Mouse (Mus musculus) adrenal gland, postnatal 14 days (tissue): Measurements from ENCODE around the gene C130050O18Rik. TPM values are rescaled to one million over a fixed set of nuclear protein-coding genes. Genes with fewer than 3 reads are reported as not detected.

Experiments used
- DNase-seq: peaks from one replicate; pipeline ENCODE4 v3.0.0; 2021; ENCODE audit warnings: mixed read lengths
- total RNA-seq: library from RNA; stranded (reverse); gene quantifications from 2 replicates; pipeline ENCODE4 v1.2.3, GENCODE M21; 2021

C130050O18Rik gene
- total RNA-seq, 1 experiment from 2014 or later, result 0.30 TPM

DNA sequence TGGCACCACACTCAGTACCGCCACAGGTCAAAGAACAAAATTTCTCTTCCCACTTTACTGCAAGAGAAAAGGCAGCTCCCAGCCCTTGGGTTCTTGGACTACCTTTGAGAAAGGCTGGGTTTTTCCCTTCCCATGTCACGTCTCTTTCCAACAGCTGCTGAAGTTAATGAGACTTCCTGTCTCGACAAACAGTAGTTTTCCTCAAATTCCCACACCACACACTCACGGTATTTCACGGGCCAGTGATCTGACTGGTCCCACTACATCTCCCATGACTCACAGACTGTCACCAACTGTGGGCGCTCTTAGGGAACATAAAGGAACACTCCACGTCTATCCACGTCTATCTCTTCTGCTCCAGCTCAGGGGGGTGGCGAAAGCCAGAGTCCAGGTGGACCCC is 20.1 kb downstream of the C130050O18Rik start:
- no peak for DNase-seq

DNA sequence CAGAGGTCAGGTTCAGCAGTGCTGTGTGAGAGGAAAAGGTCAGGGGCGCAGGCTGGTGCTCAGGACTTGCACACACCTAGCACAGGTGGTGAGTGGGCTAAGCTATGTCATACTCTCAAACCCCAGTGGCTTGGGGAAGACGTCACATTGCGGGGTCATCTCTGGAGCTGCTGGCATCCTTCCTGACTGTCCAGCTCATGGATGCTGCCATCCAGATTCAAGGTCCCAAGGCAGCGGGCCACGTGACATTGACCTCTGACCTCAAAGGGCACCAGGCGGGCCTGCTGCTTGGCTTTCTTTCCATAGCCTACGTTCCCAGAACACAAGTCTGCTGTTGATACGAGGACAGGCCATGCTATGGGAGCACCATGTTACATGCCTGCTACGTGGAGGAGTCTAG is 21.9 kb downstream of the C130050O18Rik start:
- DNase-seq, result no peak

DNA sequence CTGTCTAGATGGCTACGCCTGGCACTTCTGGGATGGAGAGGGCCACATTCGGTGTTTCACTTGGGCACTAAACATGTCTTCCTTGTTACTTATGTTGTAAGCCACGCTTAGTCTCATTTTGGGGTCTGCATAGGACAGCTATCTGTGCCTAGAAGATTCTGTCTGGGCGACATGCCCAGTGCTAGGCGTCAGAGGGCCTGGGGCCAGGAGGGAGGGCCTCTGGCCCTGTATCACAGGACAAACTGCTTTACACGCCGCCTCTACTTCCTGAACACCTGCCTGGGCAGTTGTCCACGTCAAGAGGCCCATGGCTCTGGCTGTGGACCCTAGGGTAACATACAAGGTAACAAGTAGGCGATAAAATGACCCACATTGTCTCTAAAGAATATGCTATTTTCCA is 22.9 kb downstream of the C130050O18Rik start:
- DNase-seq, result no peak

DNA sequence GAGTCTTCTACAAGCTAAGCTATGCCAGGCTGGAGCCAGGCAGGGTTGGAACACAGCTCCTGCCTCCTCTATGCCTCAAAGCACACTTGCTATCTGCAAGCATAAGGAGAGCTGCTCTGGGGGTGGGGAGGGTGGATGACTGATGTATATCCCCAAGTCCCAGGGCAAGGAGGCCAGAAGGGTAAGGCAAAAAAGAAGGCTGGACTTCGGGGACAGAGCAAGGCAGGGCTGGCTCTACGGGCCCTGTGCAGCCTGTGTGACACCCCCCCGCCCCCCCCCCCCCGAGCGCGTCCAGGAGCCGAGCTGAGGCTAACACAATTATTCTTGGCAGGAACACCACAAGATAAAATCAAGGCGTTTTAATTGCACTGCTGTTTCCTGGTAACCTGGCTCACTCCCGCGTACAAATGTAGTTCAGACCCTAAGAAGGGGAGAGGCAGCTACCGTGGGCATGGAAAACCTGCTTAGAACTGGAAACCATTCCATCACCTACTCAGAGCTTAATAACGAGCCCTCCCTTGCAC is 24.8 kb downstream of the C130050O18Rik start:
- DNase-seq, result no peak

DNA sequence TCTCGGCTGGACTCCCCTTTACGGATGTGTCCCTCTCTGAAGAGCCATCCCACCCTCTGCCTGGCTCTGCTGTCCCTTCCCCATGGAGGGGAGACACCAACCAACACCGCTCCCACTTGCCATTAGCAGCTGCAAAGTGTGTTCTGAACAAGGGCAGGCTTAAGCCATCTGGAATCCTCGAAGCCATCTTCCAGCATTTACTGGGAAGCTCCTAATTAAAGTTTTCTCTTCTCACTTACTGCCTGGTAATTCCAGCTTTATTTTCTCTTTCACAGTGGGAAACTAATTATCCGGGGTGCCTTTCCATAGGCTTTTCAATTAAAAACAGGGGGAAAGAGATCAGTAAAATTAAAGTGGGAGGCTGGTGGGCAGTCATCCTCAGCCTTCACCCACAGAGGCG is 27.3 kb downstream of the C130050O18Rik start:
- DNase-seq, result no peak

DNA sequence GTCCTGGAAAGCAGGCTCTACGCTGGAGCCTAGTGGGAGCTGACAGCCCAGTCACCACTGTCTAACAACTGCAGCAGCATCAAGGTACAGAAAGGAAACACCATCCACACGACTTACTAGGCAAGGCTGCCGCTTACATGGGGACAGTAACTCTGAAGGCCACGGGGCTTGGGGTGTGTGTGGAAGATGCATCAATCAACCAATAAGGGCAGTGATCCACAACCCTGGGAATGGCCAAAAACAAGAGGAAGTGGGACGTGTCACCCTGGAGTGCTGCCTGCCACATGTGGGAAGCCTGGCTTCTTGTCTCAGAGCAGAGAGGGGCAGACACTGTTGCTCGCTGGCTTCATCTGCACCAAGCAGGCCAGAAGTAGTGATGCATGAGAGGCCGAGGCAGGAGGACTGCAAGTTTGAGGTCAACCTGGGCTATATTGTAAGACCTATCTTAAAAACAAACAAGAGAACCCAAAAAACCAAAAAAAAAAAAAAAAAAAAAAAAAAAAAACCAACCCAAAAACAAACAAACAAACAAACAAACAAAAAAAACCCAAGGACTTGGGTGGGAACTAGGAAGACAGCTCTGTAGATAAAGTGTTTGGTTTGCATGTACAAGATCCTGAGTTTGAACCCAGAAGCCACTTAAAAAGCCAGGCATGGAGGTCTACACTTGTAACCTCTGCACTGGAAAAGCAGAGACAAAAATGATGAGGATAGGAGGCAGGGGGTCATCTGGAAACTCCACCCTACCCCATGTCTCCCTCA is 27.8 kb downstream of the C130050O18Rik start:
- DNase-seq, result no peak

DNA sequence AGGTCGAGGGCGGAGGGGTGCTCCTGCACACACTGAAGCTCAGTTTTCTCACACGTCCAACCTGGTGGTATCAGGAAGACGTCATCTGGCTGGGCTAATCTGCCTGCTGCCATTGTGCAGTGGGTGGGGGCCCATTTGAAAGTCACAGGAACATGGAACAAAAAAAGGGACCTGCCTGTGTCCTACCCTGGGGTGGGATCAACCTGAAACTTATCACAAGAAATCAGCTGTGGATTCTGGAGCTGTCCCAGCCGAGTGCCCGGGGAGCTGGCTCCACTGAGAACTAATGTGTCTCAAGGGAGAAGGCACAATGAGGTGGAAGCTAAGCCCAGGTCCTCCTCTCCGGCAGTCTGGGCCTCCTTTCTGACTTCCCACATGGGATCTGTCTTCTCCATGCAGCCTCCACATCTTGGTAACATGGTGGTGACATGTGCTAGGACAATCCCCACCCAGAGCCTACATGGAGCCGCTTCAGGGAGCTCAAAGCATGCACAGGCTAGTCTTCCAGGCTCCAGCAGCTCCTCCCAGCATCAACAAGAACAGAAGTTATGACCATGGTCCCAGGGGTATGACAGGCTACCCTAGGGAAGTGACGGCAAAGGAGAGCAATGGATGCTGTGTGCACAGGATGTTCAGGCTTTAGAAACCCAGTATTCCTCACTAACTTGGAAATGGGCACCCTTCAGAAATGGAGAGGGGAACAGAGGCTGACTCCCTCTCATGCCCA is 28.9 kb downstream of the C130050O18Rik start:
- DNase-seq, result no peak

DNA sequence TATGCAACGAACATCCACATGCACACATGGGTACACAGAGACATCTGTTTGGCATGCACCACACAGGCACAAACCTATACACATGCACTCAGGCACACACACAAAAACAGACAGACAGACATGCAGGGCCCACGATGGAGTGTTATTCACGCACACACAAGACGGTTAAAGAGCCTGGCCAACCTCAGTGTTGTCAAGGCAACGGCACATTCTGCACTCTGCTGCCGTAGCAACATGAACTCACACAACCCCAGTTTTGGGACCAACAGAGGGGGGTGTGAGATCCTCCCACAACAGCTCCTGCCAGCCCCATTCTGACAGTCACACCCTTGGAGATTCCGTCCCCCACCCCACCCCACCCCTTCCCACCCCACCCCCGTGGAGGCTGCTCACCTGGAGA is 29.9 kb downstream of the C130050O18Rik start:
- peak; percentile 36 for DNase-seq

DNA sequence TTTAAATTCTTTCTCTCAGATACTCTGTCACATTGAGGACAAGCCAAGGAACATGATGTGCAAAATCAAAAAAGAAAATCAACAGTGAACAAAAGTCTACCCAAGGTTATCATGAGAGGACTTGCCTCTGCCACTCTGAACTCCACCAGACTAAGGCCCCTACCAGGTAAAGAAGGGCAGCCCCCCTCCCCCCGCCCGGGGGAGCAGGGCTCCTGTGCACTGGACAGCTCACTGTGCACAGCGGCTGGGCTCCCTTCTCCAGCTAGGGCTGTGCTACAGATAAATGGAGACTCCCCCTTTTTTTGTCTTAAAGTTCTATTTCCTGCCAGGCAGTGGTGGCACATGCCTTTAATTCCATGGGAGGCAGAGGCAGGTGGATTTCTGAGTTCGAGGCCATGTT is 32.7 kb downstream of the C130050O18Rik start:
- DNase-seq, result no peak

DNA sequence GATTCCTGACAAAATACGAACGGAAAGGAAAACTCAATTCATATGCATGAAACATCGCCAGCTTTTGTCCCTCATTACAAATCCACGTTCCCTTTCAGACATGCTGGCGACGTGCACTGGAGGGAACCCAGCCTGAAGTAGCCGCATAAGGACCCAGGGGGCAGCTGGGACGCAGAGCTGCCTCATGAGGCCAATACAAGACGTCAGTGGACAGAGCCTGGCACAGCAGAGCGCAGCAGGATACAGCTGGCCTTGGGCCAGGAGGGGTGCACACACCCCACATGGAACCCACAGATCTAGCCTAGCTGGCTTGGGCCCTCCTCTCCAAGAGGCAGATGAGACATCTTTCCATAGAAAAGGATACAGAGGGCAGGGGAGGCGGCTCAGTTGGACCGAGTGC is 33.4 kb downstream of the C130050O18Rik start:
- no peak for DNase-seq

DNA sequence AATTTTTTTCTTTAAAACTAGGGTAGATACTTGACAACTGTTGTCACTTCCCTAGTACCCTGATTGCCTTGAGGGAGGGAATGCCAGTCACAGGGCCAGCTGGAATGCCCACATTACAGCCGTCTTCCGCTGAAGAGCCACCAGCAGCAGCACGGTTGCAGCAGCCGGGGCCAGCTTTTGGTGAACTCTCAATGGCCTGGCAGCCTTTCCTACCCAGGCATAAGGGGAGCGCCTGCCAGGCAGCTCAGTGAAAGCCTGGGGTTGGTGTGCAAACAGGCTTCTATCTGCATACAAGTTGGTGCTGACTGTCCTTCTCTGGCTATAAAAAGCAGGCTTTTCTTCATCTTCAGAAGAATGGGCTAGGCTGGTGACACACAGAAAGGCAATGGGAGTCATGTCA is 35.4 kb downstream of the C130050O18Rik start:
- DNase-seq, result no peak

DNA sequence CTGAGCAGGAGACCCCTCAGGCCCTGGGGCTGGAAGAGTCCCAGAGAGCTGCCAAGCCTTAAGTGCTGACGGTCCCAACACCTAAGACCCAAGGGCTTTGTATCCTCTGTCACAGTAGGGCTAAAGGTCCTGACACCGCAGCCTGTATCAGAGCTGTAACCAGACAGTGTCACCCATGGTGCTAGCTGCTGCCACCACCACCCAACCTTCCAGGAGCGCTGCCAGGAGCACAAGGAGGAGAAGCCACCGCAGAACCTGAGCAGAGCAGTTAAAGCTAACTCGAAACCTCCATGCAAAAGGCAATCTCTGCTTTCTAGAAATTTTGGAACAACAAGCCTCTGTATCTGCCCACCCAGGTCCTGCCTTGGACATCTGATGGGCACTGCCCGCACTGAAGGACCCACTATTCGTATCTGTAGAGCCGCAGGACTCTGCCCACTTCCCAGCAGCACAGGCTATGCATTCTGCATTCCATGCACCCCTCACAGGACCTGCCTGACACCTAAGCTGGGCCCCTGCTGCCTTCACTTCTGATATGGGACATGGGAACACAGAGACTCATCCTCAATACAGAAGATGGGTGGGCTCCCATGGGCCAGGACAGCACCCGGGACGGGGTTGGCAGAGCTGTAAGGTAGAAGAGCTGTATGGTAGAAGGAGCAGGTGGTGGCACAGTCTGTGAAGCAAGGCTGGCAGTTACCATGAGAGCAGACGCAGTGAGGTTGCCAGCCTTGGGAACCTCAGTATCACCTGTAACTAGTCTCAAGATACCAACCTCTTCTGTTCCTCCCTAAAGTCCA is 36.0 kb downstream of the C130050O18Rik start:
- no peak for DNase-seq

DNA sequence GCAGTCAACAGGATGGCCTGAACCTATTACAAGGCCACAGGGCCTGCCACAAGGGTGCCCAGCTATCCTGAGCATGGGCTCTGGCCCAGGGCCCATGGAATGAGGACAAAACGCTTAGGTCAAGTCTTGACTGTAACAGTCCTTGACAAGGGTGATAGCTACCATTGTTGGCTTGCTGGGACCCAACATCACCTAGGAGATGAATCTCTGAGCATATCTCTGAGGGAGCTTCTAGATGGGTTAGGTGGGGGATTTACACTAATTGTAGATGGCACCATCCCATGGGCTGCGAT is 36.6 kb downstream of the C130050O18Rik start:
- DNase-seq, result no peak

DNA sequence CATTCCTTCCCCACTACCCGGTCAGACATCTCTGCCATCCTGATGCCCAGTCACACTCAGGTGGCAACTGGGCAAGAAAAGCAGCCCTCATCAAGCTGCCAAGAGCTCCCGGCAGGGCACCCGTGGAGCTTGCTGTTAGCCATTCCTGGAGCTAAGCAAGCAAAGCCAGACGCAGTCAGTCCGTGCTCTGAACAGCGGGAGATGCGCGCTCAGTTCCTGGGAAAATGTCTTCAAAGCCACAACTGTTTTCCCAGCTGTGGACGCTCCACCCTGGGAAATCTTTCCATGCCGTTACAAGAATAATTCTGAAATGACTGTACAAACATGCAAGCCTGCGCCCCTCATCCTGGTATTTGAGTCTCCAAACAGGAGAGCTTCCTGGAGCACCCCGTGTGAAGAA is 37.3 kb downstream of the C130050O18Rik start:
- DNase-seq, result no peak

DNA sequence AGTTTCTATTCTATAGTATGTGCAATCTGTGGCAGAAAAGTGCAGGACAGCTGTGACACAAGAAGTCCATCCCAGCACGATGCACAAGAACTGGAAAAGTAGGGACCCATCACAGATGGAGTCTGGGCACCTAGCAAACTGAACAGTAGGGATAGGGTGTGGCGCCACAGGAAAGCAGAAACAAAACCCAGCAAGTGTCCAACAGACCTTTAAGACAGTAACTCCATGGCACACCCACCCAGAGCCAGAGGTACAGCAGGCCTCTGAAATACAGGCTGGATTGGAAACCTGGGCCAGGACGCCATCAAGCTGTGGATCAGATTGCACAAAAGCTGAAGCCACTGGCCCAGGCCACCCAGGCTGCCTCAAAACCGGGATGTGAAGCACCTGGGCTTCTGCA is 37.9 kb downstream of the C130050O18Rik start:
- no peak for DNase-seq

DNA sequence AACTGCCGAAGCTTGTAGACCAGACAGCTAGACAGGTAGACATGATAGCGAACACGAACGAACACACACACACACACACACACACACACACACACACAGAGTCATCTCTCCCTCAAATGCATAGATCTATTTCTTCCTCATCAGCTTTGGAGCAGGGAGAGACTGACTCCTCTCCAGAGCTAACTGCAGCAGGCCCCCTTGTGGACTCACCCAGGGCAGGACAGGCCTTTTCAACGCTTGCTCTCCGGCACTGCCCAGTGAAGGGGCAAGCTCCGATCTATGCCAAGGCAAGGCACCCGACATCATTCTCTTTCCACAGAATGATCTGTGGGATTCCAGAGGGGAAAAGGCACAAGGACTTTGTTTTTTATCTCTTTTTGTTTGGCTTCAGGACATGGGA is 40.2 kb downstream of the C130050O18Rik start:
- DNase-seq, result peak; percentile 60

DNA sequence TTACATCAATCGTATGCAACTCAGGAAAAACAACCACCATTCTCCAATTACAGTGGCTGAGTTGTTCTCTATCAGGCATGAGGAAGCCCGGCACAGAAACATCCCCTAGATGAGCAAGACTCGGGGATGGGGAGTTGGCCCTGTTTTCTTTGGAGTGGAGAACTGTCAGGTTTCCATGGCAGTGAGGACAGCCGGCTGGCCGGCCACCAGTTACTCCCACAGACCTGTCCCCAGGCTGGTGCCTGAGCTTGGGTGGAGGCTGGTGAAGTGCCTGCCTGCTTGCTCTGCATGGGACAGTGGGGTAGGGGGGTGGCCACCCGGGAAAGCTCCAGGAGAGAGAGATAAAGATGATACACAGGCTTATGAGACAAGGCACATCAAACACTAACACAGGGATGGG is 42.9 kb downstream of the C130050O18Rik start:
- no peak for DNase-seq

DNA sequence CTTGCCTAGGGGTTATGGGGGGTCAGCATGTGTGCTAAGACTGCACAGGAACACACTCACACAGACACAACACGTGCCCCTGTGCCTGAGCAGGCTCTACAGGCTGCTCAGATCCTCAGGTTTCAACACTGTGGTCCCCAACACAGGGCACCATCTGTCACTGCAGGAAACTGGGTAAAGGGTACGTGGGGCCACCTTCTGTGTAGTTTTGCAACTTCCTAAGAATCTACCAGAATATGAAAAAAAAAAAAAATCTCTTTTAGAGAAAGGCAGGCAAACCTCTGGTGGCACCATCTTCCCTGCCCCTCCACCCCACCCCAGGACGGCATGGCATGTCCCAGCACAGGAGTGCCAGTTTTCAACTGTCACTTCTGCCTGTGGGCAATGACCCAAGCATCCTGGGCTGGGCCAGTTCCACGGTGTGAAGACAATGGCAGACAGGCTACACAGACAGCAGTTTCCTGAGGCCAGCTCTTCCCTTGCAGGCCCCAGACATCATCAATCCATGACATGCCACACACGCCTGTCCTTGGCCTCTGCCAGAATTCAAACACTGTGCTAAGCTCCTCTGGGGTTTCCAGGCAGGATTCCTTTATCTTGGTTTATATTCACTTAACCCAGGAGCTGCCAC is 44.2 kb downstream of the C130050O18Rik start:
- peak; percentile 69 for DNase-seq

DNA sequence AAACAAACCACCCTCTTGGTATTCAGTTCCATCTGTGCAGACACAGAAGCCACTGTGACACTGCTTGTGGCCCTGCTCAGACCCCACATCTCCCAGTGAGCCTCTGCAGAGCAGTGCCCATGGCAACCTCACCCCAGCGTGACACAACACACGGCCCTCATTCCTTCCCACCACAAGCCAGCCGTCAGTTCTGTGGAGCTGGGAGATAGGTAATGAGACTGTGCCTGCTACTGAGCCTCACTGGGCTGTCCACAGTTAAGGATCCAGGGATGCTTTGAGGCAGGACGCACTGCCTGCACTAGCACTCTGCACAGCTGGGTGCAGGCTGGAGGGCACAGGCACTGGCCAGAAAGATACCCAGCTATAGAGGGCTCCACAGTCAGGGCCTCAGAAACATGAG is 44.8 kb downstream of the C130050O18Rik start:
- no peak for DNase-seq

DNA sequence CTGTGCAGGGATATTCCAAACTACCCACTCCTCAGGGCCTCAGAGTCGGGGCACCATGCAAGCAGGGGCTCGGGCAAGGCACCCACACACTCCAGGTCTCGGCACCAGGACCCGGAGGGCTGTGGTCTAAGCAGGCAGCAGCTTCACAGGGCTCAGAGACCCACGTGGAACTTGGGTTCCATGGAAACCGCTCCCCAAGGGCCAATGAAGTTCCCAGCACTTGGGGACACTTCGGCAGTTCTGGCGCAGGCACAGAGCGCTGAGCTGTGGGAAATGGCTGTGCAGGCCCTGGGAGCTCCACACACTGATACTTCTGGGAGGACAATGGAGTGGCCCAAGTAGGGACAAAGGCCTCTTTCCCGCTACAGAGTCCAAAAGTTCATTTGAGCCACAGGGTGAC is 48.0 kb downstream of the C130050O18Rik start:
- no peak for DNase-seq

DNA sequence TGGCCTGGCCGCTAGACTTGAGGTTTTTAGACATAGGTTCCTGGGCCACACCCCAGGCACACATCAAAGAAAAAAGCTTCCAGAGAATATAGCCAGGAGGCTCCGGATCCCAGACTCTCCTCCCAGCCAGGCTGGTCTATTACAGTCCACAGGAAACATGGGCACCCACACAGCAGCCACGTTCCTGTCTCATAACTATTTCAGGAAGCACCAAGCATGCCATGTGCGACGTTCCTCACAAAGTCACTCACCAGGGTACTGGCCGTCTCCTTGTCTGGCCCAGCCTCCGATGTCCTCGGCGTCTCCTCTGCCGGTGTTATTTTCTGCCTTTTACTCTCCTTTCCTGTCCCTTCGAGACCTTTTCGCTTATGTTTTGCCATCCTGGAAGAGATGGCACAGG is 50.1 kb downstream of the C130050O18Rik start:
- no peak for DNase-seq

DNA sequence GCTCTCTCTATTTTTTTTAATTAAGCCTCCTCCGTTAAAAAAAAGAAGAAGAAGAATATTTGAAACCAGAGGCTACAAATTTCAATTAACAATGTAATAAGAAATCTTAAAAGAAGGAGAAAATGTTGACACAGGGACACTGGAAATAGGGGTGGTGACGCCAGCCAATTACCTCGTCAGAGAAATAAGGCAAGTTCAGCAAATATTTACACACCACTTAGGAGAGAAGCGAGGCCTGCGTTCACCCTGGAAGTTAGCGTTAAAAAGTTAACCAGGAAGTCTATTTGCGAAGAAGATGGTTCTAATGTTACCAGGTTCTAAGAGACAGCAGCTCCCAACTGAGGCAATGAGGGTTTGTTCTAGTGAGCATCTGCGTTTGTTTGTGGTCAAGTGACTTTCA is 52.2 kb downstream of the C130050O18Rik start:
- no peak for DNase-seq

DNA sequence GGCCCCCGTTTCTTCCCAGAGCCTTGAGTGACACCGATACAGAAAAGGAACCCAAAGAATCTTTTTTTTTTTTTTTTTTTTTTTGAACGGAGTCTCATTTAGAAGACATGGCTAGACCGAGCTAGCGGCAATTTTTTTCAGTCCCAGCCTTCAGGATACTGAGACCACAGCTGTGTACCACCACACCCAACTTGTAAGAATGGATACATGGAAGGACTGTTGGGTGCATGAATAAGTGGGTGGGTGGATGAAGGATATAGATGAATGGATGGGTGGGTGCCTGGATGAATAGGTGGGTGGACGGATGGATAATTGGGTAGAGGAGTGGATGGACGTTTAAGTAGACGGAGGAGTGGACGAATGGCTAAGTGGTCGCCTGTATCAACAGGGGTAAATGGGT is 54.9 kb downstream of the C130050O18Rik start:
- DNase-seq, result no peak
